Mouse (Mus musculus) mesoderm, embryonic 11.5 days (tissue): ENCODE data around the gene Prr3.
"Not testable (repeated sequence)": the region's sequence is repeated elsewhere in the genome, so short reads cannot be mapped to it uniquely, and the experiment has no call there.

ENCODE experiments used
- DNase-seq: peaks from one replicate; pipeline ENCODE4 v3.0.0-alpha.2; 2012; ENCODE audit warnings: low read depth, low spot score

Prr3 gene

DNA sequence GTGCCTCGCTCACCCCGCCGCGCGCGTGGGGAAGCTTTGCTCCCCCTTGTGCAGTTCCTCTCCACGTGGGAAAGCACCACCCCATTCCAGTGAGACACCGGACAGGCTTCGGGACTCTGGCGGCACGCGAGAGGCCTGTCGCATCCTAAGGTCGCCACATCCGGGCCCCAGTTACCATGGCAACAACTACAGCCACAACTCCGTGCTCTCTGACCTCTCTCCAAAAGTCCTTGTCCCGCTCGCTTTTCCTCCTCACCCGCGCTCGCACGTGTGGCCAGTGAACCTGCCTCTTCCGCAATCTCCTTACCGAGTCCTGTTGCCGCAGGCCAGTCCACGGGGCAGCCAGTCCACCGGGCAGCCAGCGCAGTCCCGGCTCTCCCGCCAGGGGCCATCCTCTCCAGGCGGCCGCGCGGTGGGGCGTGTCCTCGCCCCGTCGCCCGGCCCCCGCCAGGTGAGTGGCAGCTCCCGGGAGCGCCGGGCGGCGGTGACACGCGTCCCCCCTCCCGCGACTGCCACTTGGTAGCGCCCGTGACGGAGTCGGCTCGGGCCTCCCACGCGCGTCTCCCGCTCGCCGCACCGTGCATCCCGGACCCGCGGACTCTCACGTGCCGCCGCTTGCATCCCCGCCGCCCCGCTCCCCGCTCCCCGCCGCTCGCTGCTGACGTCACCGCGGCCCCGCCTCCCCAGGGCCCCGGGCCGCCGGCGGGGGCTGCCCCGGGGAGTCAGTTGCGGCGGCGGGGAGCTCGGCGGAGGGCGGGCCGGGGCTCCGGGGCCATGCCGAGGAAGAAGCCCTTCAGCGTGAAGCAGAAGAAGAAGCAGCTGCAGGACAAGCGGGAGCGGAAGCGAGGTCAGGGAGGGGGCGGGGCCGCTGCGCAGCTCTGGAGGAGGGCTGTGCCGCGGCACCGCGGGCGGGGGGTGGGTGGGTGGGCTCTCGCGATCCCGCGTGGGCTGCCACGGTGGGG lies at the start of gene Prr3, which contains the start of gene Gnl1:
Gene Prr3, minus strand, starts transcription at position 836 of the 962 bp plus-strand sequence.
Gene Gnl1, plus strand, starts transcription at position 451 of the 962 bp plus-strand sequence.
- peak; percentile 92 for DNase-seq

DNA sequence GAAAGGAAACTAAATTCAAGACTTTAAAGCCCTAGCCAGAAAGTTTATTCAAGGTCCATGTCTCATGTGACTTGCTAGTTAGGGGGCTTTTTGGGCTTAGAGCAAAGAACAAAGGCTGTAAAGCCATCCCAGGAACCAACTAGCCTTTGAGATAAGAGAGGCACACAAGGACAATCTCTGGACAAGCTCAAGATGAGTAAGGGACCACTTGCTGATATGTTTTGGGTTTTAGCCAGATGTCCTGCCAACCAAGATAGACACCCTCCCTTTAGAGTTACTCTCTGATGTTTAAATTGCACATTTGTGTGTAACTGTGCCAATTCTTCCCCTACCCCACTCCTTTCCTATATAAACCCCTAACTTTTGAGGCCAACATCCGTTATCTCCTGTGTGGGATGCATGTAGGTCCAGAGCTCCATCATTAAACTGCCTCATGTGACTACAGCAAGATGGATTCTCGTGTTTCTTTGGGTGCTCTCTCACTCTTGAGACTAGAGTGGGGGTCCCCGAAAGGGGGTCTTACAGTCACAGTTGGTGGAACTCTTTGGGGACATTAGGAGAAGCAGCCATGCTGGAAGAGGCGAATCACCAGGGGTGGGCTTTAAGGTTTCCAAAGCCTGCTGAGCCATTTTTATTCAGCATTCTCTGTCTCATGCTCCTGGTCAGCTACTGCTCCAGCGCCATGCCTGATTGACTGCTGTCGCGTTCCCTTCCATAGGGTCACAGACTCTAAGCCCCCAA lies 49.0 kb upstream of the Prr3 start:
- DNase-seq, result no peak

DNA sequence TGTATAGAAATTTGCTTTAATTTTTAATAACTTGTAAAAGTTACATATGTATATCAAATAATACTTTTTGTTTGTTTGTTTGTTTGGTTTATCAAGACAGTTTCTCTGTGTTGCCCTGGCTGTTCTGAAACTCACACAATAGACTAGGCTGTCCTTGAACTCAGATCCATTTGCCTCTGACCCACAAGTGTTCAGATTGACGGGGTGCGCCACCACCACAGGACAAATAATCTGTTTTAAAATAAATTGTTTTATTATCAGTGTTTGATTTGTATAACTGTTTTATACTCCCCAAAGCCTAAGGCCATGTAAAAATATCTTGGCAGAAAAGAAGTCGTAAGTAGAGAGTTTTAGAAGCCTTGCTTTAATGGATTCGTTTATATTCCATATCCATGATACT lies 47.6 kb upstream of the Prr3 start:
- no peak for DNase-seq

DNA sequence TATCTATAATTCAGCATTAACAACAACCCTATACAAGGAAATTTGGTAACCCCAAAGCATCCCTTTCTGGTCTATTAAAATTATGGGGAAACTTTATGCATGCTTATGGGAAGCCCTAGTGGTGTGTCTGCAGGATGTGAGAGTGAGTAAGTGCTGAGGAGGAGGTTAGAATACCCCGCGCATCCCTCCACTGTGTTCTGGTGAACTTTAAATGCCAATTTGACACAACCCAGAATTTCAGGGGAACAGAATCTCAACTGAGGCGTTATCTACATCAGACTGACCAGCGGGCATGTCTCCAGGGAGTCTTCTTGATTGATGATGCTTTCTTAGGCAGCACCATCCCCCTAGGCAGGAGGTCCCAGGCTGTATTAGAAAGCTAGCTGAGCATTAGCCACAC lies 45.9 kb upstream of the Prr3 start:
- peak; percentile 42 for DNase-seq

DNA sequence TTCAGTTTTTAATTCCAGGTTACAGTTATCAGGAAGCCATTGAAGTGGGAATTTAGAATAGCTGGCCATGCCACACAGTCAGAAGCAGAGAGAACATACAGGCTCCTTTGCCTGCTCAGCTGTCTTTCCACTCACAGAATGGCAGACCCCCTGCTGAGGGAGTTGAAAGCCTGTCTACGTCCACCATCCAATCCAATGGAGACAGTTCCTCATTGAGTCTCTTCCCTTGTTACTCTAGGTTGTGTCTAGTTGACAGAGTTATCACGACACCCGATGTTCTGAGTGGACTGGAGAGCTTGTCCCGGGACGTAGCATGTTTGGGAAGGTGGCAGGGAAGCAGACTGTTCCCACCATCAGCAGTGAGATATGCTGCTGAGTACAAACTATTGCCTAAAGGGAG lies 45.2 kb upstream of the Prr3 start:
- no peak for DNase-seq

DNA sequence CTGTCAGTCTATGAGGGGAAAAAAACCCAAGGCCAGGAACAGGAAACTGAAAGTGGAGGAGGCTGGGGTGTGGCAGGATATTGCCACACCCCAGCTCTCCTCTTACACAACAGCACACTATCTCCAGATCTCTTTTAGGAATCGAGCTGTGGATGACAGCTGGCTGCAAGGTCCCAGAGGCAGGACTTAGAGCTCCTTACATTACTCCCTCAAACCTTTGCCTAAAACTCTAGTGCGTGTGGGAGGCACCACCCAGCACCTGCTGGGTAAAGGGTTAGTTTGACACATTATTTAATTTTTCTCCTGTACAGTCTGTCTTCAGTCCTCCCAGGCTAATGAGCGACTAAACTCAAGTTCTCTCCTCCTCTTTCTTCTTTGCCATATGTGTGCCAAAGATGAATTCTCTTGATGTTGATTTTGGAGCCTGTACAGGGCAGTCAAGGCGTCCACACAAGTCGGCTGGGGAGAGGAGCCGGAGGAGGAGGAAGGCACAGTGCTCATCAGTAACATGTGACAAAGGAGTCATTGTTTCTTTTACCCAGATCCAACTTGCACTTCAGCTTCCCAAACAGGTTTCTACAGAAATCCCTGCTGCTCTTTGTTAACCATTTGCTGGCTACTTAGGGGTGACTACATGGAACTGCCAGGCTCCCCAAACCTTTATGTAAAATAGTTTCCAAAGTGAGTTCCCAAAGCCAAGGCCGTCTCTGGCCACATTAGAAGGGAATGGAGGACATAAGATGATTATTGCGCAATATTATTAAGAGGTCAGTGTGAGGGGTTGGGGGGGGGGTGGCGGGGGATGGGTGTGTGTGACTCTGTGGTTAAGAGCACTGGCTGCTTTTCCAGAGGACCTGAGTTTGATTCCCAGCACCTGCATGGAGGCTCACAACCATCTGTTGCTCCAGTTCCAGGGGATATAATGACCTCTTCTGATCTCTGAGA lies 43.9 kb upstream of the Prr3 start:
- DNase-seq, result no peak

DNA sequence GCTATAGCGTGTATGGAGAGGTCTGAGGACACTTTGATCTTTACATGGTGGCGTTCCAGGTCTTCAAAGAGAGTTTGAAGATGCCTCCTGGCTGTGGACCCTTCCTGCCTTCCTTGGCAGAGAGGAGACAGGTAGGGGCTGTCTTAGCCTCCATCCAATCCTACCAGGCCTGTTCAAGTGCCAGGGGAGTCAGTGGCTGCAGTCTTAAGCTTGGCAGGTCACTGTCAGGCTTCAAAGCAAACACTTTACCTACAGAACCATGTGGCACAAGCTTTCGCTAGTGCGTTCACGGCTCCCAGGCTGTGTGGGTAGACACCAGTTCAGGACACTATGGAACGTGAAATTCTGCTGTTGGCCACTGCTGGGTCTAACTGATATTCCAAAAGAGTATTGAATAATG lies 42.9 kb upstream of the Prr3 start:
- DNase-seq, result no peak

DNA sequence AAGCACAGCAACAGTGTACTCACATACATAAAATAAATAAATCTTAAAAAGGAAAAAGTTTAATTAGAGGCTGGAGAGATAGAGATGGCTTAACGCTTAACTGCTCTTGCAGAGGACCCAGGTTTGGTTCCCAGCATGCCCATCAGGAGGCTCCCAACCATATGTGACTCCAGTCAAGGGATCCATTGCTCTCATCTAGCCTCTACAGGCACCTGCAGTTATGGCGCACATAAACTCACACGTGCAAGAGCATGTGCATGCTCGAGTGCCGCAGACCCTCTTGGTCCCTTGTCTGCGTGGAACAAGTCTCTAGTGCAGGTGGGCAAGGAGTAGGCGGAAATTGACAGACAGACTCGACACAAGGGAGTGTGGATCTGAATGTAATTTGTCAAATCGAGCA lies 42.1 kb upstream of the Prr3 start:
- no peak for DNase-seq

DNA sequence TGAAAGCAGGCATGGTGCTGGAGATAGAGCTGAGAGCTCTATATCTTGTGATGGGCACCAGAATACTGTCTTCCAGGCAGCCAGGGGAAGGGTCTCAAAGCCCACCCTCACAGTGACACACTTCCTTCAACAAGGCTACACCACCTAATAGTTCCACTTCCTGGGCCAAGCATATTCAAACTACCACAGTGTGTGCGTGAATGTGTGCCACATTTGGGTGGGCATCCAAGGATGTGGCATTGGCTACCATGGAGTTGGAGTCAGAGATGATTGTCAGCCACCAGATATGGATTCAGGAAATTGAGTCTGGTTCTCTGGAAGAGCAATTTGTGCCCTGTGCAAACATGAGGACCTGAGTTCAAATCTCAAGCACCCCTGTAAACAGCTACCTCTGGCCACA lies 41.3 kb upstream of the Prr3 start:
- no peak for DNase-seq

DNA sequence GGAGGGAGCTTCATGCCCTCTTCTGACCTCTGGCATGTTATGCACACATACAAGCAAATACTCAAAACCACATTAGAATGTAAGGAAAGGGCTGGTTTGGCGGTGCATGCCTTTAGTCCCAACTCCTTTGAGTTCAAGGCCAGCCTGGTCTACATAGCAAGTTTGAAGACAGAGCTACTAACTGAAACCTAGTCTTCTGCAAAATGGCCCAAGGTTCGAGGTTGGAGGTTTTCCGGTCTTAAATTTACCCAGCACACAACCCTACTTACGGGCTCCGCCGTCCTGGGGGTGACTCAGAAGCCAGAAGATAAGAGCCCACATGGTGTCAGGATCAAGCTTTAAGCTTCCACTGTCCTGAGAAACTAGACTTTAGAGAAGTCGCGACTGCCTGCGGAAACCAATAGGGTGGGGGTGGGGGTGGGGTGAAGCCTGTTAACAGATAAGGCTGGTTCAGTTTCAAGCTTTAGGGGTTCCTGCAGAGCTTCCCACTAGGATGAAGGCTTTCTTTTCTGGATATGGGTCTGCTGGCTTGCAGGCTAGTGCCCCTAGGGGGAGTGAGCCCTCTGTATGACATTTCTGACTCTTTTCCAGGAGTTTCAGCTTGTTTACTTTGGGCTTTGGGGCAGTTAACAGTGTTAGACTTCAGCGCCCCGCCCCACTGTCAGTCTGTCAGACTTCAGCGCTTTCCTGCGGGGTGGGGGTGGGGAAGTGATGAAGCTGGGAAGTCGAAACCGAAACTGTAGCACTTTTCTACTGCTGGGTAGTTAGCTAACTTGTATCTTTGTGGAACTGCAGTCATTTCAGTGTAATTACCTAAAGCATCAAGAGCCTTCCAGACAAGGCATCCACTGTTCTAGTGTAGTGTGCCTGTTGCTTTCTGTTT lies 40.4 kb upstream of the Prr3 start, which contains the start of gene H2-T24:
Gene H2-T24, minus strand, starts transcription at position 370 of the 883 bp plus-strand sequence.
- peak; percentile 15 for DNase-seq

DNA sequence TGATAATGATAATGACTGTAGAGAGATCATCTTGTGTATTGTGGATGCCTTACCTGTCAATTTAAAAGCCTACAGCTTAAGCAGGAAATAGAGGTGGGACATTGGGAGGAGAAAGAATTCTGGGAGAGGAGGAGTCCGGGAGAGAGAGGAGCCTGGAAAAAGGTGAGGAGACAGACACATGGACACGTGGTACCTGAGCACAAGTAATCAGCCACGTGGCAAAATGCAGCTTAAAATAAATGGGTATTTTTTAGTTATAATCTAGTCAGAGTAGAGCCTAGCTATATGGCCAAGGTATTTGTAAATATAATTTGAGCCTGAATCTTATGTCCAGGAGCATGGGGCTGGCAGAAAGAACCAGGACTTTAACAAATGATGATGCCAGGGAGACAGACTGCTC lies 39.5 kb upstream of the Prr3 start:
- no peak for DNase-seq

DNA sequence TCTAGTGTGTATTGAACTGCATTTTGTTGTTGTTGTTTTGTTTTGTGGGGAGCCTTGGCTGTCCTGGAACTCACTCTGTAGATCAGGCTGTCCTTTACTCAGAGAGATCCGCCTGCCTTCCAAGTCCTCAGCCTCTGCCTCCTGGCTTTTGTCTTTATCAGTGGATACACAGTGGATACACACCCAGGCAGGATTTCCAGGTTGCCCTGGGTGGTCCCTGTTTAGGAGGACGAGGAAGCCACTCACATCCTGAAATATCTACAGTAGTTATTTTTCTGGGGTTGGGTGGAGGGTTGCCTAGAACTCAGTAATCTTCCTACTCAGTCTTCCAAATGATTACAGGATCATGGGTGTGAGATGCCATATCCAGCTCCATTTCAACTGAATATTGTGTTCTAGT lies 38.9 kb upstream of the Prr3 start:
- DNase-seq, result no peak

DNA sequence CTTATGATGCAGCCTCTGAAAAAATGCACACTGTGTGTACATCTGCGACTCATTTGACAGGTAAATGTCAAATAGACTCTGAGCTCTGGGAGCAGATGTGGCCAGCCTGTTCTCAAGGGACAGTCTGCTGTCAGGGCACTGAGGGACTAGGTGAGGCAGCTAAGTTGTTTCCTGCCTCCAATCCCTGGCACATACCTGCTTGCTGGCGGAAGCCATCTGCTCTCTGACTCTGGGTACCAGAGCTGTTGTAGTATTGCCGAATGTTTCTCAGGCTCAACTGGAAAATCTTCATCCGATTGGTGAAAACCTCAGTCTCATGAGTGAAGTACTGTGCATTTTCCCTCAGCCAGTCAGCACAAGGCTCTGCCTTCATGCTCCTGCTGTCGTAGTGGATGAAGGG lies 37.0 kb upstream of the Prr3 start:
- DNase-seq, result no peak

DNA sequence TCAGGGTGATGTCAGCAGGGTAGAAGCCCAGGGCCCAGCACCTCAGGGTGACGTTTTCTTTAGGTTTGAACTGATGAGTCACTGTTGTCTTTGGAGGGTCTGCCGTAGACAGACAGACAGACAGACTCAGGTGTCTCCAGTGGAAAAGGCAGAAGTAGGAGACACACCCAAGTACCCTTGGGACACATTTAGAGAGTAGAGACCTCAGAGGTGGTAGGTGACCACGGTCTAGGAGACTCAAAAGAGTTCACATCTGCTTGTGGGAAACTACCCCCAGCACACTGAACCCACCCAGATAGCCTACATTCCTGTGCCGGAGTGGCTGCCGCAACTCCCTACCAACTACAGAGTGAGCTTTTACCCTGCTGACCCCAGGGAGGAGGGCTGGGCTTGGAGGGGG lies 34.9 kb upstream of the Prr3 start:
- no peak for DNase-seq

DNA sequence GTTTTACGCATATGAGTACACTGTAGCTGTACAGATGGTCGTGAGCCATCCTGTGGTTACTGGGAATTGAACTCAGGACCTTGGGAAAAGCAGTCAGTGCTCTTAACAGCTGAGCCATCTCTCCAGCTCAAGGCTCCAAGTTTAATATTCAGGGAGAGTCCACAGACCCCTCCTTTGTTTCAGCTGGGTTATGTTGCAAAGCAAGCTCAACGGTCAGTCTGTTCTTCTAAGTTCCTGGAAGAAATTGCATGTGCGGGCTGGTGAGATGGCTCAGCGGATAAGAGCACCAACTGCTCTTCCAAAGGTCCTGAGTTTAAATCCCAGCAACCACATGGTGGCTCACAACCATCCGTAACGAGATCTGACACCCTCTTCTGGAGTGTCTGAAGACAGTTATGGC lies 24.4 kb upstream of the Prr3 start:
- DNase-seq, result not testable (repeated sequence)

DNA sequence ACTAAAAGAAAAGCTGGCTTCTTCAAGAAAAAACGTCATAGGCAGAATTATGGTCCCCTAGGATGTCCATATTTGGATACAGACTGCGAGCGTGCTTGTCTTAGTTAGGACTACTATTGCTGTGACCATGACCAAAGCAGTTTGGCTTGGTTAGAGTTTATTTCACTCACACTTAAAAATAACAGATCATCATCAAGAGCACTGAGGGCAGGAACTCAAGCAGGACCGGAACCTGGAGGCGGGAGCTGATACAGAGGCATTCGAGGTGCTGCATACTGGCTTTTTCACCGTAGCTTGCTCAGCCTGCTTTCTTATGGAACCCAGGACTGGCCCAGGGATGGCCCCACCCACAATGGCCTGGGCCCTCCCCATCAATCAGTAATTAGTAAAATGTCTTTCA lies 23.3 kb upstream of the Prr3 start:
- DNase-seq, result no peak

DNA sequence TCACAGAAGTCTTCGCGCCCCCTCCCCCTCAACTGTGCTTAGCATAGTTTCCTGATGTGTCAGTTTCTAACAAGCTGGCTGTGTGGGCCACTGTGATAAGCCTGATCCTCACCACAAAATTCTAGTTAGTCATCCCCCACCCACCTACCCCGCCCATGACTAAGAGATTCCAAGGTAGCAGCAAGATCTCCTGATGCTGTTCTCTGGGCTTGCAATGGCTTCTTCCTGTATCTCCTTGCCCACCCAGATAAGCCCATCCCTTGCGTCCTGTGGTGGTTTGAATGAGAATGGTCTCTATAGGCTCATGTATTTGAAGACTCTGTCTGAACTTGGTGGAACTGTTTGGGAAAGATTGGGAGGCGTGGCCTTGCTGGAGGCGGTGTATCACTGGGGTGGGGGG lies 21.9 kb upstream of the Prr3 start:
- no peak for DNase-seq

DNA sequence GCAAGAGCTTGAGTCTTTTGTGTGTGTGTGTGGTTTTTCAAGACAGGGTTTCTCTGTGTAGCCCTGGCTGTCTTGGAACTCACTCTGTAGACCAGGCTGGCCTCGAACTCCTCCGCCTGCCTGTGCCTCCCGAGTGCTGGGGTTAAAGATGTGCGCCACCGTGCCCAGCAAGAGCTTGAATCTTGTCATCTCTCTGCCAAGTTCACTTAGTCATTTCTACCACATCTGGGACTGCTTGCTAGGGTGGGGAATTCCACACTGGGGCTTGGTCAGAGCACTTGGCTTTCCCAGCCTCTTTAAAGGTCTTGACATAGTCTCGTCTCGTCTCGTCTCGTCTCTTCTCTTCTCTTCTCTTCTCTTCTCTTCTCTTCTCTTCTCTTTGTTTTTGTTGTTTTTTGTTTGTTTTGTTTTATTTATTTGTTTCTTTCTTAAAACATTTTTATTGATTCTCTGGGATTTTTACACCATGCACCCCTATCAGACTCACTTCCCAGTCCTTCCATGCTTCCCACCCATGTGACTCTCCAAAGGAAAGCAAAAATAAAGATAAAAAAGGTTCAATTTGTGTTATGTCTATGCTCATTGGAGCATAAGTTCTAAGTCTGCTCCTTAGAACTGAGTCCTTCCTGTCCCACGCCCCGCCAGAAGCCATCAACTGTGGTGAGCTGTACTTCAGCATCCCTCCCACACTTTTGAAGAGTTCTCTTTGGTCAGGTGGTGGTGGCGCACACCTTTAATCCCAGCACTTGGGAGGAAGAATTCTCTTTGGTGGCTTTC lies 21.3 kb upstream of the Prr3 start:
- no peak for DNase-seq

DNA sequence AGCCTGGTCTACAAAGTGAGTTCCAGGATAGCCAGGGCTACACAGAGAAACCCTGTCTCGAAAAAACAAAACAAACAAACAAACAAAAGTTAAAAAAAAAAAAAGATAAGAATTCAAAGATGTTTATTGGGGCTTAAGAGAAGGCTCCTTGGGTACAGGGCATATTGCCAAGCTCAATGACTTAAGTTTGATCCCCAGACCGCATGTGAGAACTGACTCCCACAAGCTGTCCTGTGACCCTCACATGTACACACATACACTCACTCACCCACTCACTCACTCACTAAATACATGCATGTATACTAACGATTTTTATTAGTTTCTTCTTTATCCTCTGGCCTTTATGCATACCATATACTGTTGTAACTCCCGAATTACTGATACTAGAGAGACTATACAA lies 20.3 kb upstream of the Prr3 start:
- no peak for DNase-seq

DNA sequence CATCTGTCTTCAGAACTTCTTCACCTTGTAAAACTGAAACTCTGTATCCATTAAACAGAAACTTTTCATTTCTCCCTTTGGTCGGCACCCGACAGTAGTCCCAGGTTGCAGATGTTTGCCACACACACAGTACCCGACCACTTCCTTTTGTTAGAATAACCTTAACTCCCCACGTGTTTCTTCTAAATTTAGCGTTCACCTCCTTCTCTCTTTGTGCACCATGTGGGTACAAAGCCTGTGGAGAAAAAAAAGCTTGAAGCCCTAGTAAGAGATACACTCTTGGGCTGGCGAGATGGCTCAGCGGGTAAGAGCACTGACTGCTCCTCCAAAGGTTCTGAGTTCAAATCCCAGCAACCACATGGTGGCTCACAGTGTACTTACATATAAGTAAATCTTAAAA lies 19.3 kb upstream of the Prr3 start:
- no peak for DNase-seq
